ENCODE assay signal across 11 mouse cellular contexts in the genomic region with DNA sequence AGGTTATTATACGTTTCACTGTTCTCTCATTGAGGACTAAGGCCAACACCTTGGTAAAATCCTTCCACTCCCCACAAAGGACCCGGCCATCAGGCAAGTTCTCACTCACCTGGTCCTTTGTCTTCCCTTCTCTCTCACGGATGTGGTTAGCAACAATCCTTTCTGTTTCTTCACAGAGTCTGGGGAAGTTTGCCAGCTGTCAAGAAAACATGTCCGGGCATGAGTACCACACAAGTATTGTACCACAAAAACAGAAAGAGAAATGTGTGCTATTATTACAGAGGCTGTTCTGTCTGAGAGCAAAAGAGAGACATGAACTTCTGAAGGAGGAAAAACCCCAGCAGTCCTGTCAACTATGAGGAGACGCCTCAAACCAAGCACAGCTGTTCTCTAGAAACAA.
A peak's percentile ranks its signal among the peaks of the same experiment; 100 is the strongest.
DNase-seq lines count a peak whose midpoint lies in the region; ATAC-seq and TF ChIP-seq lines count a peak whose summit lies in the region.
"Had no signal": no experiment of that assay in that cellular context is flagged by ENCODE, and none has a peak within 500 bp of the region (broad histone marks: within the 10 kb centered on the region; RNA-seq: fewer than 3 reads in every experiment).

No protein-coding gene starts in this region.

- no peaks in the 10 kb centered on the region for H3K36me3 ChIP-seq in ES-E14 (ENCODE audit: control insufficient read depth, insufficient read depth, low read length, poor library complexity, severe bottlenecking)
- no peaks in the 10 kb centered on the region for H3K36me3 ChIP-seq in stomach, embryonic 16.5 days (ENCODE audit: control insufficient read depth, insufficient read depth, low read length)

- no peak overlapping the region for H3K4me3 ChIP-seq in left cerebral cortex, adult 2 months
- H3K4me3 ChIP-seq in ES-E14 (ENCODE audit: insufficient read depth in 1 of 2, low read depth in 1 of 2, low read length in 2 of 2, poor library complexity in 1 of 2, severe bottlenecking in 1 of 2), result no peak overlapping the region
- no peak overlapping the region for H3K4me3 ChIP-seq in stomach, embryonic 16.5 days (replicated peaks; ENCODE audit: low read length)

- H3K9ac ChIP-seq in ES-E14 (ENCODE audit: insufficient read depth, low read depth, low read length, poor library complexity, severe bottlenecking), result no peak overlapping the region
- H3K9ac ChIP-seq in stomach, embryonic 16.5 days (ENCODE audit: low read length), result no peak overlapping the region

- no peak for TF ChIP-seq CTCF in left cerebral cortex, adult 2 months (IDR thresholded peaks at IDR 0.05)

- 48% methylated on average over 5 of the region's 5 CpGs for WGBS in stomach, embryonic 16.5 days

- in situ Hi-C loops in ES-E14 (cut with MboI; ENCODE audit: low sequenced_read_pairs in 2 of 2, unreplicated experiment in 2 of 2), result no loop called here

- no peak for DNase-seq in left cerebral cortex, adult 2 months (ENCODE audit: extremely low spot score in 1 of 2, low spot score in 2 of 2)
- DNase-seq in left cerebral cortex, adult 8-10 months (ENCODE audit: low spot score in 2 of 2), result no peak
- DNase-seq in ES-E14 (ENCODE audit: low read depth, low spot score), result peak; percentile 3
- DNase-seq in fibroblast of lung, adult 2 months (ENCODE audit: low read depth), result peak; percentile 83
- no peak for DNase-seq in B cell, adult 2 months
- DNase-seq in frontal cortex, adult 2 months (ENCODE audit: extremely low spot score in 1 of 2, low spot score in 1 of 2), result no peak
- no peak for DNase-seq in cerebellum, adult 9-10 months
- DNase-seq: gastrocnemius, postnatal 25 days; kidney, adult 8-10 months had no signal

- peak overlapping the region; percentile 19; the same call in 1 of the 2 replicates for H3K27ac ChIP-seq in left cerebral cortex, adult 2 months
- H3K27ac ChIP-seq in ES-E14 (ENCODE audit: insufficient read depth, low read depth, low read length, poor library complexity, severe bottlenecking), result no peak overlapping the region
- H3K27ac ChIP-seq in stomach, embryonic 16.5 days (ENCODE audit: low read length), result peak overlapping the region; percentile 68

- no peaks in the 10 kb centered on the region for H3K9me3 ChIP-seq in ES-E14 (ENCODE audit: control insufficient read depth, insufficient read depth, low read depth, low read length)
- no peaks in the 10 kb centered on the region for H3K9me3 ChIP-seq in stomach, embryonic 16.5 days (replicated peaks; ENCODE audit: control insufficient read depth, low read length)

- ATAC-seq in stomach, embryonic 16.5 days (ENCODE audit: insufficient read depth, low FRiP score), result peak; percentile 25; the same call in 1 of the 2 replicates
- ATAC-seq: Patski had no signal

- no peaks in the 10 kb centered on the region for H3K4me1 ChIP-seq in ES-E14 (ENCODE audit: control insufficient read depth in 2 of 2, insufficient read depth in 2 of 2, low read length in 2 of 2, poor library complexity in 1 of 2)
- H3K4me1 ChIP-seq in stomach, embryonic 16.5 days (ENCODE audit: control insufficient read depth, insufficient read depth, low read length), result peaks cover 9% of the 10 kb centered on the region; the same call in 1 of the 2 replicates

- no peaks in the 10 kb centered on the region for H3K27me3 ChIP-seq in stomach, embryonic 16.5 days (ENCODE audit: control insufficient read depth, insufficient read depth, low read length)
- H3K27me3 ChIP-seq: Patski had no signal

- intact Hi-C loops in left cerebral cortex, adult 2 months (cut with DNase I), result no loop called here

- no peak overlapping the region for H3K4me2 ChIP-seq in stomach, embryonic 16.5 days (ENCODE audit: low read depth, low read length)

TF ChIP-seq in ES-E14, 5 proteins besides CTCF, POLR2A, EP300 and RAD21:
- no peak for TF ChIP-seq HCFC1 (IDR thresholded peaks at IDR 0.05; ENCODE audit: borderline replicate concordance, insufficient read depth, low read length)
- no peak for TF ChIP-seq ZNF384 (IDR thresholded peaks at IDR 0.05; ENCODE audit: low read depth, low read length)
- no peak for TF ChIP-seq ZC3H11A (IDR thresholded peaks at IDR 0.05; ENCODE audit: borderline replicate concordance, low read depth, low read length)
- TF ChIP-seq MAFK (IDR thresholded peaks at IDR 0.05; ENCODE audit: insufficient read depth, low read depth, low read length), result no peak
- TF ChIP-seq CHD2 (IDR thresholded peaks at IDR 0.05; ENCODE audit: low read depth, low read length), result no peak

Comparison
In these comparisons a context has a peak if more than half of its experiments do, and no peak if none do; other contexts are left out.
1. DNase-seq: peak in ES-E14 (single experiment) and fibroblast of lung, adult 2 months (single experiment); none in left cerebral cortex, adult 2 months (0 of 2), left cerebral cortex, adult 8-10 months (0 of 2), B cell, adult 2 months (0 of 2), frontal cortex, adult 2 months (0 of 2) and cerebellum, adult 9-10 months (single experiment).